Mouse (Mus musculus) testis, postnatal 14 days (tissue): ENCODE results near the gene Usp1.
"Not testable (repeated sequence)": the region's sequence is repeated elsewhere in the genome, so short reads cannot be mapped to it uniquely, and the experiment has no call there.

ENCODE experiments used
- DNase-seq: peaks from one replicate; pipeline ENCODE4 v3.0.0; 2021; ENCODE audit warnings: low spot score

Gene Usp1

DNA sequence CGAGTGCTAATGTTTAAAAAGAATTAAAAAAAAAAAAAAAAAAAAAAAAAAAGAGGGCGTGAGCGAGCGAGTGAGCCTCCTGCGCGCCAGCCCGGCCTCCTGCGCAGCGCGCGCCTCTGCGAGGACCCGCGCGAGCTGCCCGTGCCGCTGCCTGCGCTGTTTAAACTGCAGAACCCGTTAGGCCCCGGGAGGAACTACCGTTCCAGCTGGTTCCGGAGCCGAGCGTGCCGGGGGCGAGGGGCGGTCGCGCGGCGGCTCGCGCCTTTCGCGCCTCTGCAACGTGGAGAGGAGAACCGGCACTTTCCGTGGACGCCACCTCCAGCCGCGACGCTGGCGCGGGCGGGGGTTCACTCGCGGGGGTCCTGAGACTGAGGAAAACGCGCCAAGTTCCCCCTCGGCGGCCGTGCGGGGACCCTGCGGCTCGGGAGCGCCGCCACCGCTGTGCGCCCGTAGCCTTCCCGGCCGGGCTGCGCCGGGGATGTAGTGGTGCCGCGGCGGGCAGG lies at the start of gene Usp1:
TSS of gene Usp1 (plus strand) at position 243 of the 503 bp plus-strand sequence.
- DNase-seq, result no peak

- no peak for DNase-seq
Measured at GRCm38 (mm10) chr4:98882706-98883105, 40.9 kb upstream of the Usp1 start.

DNA sequence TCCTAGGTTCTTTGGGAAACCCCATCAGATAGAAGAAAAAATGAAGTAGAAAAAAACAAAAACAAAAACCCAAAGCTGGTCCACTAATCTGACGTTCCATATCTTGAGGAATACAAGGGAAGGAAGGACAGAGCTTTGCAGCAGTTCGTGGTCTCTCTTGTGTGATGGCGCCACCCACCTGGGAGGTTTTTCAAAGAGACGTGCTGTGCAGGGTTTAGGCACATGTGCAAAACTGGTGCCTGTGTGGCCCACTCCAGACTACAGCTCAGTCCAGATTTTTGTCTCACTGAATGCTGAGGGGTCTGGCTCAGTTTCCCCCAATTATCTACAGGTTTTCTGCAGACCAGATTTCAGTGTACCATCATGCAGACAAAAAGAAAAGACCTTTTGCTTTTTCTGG lies 37.2 kb upstream of the Usp1 start:
- DNase-seq, result no peak

DNA sequence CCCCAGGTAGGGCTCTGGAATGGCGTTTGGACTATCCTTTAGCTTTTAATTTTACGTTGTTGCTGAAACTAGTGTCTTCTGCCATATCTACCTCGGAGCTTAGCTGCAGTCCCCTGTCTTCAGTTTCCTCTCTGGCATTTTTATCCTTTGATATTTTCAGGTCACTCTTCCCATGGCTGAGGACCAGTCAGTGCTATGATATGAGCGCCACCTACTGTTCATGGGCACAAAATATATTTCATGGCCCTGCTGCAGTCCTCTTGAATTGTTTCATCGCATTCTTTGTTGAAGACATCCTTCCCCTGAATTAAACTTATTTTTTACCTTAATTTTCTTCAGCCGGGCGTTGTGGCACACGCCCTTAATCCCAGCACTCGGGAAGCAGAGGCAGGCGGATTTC lies 36.5 kb upstream of the Usp1 start:
- peak; percentile 13 for DNase-seq

DNA sequence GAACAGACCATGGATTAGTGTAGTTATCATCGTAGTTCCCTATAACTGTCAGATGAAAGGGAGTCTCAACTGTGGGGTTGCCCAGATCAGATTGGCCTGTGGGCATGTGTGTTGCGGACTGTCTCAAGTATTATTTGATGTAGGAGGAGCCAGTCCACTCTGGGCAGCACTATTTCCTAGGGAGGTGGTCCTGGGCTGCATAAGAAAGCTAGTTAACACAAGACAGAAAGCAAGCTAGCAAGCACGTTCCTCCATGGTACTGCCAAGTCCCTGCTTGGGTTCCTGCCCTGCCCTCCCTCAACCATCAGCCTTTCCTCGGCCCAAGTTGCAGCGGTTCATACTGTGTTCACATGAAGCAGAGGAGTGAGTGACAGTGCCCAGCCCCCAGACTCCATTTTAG lies 13.4 kb upstream of the Usp1 start:
- DNase-seq, result no peak

- DNase-seq, result no peak
Measured at GRCm38 (mm10) chr4:98917724-98918123, 5.9 kb upstream of the Usp1 start.

DNA sequence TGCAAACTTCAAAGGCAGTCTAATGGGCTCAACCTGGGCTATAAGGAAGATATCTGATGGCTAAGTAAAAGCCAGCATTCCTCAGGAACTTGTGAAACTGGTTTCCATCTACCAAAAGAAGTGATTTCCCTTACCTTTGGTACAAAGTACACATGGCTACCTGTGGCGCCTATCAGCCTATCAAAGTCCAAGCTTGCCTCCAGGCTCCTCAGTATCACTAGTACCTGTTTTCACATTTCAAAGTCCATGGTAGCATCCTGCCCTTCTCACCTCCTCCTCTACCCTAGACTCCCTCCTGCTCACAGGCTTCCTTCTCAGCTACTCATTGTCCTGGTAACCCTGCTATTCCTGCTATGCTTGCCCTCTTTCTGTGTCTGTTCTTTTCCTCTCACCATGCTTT lies 5.4 kb upstream of the Usp1 start:
- no peak for DNase-seq

GRCm38 (mm10) chr4:98920896-98921295 lies 2.7 kb upstream of the Usp1 start:
- no peak for DNase-seq

GRCm38 (mm10) chr4:98922061-98922642 lies 1.5 kb upstream of the Usp1 start:
- peak; percentile 24 for DNase-seq

GRCm38 (mm10) chr4:98922643-98923567 lies 705 bp upstream of the Usp1 start:
- peak; percentile 97 for DNase-seq

DNA sequence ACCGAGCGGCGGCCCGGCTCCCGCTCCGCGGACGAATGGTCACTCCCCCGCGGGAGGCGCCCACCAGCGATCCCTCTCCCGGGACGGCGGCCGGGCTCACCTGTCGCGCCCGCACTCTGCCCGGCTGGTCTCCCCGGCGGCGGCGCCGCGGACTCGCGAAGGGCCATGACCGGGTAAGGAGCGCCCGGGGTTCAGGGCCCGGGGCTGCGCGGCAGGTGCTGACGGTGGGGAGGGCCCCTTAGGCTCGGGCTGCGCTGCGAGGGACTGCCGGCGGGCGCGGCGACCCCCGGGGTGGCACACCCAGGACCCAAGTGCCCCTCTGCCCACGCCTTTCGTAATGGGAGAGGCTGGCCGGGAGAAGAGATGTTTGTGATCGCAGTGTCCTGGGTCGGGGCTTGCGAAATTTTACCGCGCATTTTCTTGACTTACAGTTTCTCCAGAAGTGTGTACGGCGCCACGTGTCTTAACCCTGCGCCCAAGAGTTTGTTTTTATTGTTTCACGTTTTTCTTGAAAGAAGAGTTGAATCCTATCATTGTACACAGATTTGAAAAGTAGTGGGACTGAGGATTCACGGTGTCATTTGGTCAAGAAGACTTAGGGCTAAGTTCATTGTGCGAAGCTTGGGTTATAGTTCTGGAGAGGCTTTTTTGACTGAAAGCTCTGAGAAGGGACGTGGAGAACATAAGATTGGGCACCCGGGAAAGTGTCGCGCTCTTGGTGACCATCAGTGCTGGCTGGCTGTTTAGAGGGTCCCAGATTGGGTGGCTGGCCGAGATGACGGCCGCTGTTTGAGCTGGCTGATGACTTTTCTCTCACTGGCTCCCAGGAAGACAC lies 678 bp downstream of the Usp1 start:
- no peak for DNase-seq

- no peak for DNase-seq
Measured at GRCm38 (mm10) chr4:98924906-98925178, 1.2 kb downstream of the Usp1 start.

GRCm38 (mm10) chr4:98925250-98925781 lies 1.7 kb downstream of the Usp1 start:
- no peak for DNase-seq

GRCm38 (mm10) chr4:98936036-98936435 lies 12.4 kb downstream of the Usp1 start:
- DNase-seq, result no peak

DNA sequence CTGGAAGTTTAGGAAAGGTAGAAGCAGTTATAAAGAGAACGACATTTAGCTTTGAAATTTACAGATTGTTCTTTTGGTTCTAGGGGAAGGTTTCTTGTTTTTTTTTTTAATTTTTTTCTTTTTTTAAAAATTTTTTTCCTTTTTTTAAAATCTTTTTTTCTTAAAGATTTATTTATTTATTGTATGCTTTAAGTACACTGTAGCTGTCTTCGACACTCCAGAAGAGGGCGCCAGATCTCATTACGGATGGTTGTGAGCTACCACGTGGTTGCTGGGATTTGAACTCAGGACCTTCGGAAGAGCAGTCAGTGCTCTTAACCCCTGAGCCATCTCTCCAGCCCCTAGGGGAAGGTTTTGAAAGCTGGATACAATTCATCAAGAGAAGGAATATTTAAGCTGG lies 14.6 kb downstream of the Usp1 start:
- DNase-seq, result not testable (repeated sequence)

GRCm38 (mm10) chr4:98950563-98950962 lies 27.0 kb downstream of the Usp1 start:
- DNase-seq, result no peak

DNA sequence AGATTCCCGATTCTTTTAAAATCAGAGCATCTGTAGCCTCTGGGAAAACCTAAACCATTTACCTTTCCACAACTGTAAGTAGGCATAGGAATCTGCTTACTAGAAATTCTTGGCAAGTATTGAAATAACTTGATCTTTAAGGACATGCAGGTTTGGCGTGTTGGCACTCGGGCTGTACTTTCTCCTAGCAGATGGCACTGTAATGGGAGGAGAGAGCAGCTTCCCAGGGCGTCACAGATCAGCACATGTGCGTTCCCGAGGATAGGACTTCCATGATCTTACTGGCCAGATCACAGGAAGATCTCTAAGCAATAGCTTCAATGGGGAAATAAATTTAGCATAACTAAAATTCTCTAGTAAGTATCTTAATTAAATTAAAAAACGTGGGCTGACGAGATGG lies 32.4 kb downstream of the Usp1 start:
- DNase-seq, result no peak

DNA sequence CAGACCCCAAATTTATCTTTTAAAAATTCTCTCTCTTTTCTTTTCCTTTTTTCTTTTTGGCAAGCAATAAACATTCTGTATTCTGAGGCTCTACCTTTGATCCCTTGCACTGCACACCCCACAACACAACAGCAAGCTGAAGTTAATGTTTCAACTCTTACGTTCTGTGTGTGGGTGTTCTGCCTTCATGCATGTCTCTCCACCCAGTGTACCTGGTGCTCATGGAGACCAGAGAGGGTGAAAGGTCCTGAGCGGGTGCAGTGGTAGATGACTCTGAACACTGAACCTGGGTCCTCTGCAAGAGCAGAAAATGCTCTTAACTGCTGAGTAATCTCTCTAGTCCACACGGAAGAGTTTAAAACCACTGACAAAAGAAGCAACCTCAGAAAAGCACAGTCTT lies 36.6 kb downstream of the Usp1 start:
- DNase-seq, result no peak

DNA sequence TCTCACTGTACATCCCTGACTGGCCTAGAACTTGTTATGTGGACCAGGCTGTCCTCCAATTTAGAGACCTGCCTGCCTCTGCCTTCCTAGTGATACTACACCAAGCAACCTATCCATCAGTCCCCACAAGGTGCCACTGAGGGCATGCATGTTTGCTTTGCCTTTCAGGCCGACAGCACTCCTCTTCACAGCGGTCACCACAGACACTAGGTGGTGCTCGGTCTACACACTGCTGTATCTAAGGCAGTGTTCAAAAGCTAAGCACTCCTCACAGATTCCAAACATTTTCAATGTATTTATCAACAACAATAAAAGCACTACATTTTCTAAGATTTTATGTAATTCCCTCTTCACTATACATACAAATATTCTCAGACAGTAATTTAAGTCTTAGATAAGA lies 46.3 kb downstream of the Usp1 start:
- DNase-seq, result no peak

- DNase-seq, result no peak
Measured at GRCm38 (mm10) chr4:98975741-98976140, 52.1 kb downstream of the Usp1 start.

DNA sequence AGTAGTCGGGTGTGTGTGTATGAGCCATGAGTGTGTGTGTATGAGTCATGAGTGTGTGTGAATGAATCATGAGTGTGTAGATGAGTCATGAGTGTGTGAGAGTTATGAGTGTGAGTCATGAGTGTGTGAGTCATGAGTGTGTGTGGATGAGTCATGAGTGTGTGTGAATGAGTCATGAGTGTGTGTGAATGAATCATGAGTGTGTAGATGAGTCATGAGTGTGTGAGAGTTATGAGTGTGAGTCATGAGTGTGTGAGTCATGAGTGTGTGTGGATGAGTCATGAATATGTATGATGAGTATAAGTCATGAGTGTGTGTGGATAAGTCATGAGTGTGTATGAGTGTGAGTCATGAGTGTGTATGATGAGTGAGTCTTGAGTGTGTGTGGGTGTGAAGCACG lies 54.7 kb downstream of the Usp1 start:
- not testable (repeated sequence) for DNase-seq

DNA sequence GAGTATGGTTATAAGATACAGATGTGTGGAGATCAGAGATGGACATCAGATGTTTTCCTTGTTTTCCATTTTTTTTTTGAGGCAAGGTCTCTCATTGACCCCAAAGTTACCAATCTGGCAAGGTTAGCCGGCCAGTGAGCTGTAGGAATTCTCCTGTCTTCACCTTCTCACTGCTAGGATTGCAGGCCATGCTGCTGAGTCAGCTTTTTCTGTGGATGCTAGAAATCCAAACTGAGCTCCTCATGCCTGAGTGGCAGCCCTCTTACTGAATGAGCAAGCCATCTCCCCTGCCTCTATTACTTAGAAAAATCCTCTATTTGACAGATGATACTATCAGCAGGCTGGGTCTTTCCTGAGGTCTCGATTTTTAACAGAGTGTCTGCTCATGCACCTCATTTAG lies 55.1 kb downstream of the Usp1 start:
- no peak for DNase-seq
